Mouse (Mus musculus): ENCODE measurements around the gene Egln1.

DNA sequence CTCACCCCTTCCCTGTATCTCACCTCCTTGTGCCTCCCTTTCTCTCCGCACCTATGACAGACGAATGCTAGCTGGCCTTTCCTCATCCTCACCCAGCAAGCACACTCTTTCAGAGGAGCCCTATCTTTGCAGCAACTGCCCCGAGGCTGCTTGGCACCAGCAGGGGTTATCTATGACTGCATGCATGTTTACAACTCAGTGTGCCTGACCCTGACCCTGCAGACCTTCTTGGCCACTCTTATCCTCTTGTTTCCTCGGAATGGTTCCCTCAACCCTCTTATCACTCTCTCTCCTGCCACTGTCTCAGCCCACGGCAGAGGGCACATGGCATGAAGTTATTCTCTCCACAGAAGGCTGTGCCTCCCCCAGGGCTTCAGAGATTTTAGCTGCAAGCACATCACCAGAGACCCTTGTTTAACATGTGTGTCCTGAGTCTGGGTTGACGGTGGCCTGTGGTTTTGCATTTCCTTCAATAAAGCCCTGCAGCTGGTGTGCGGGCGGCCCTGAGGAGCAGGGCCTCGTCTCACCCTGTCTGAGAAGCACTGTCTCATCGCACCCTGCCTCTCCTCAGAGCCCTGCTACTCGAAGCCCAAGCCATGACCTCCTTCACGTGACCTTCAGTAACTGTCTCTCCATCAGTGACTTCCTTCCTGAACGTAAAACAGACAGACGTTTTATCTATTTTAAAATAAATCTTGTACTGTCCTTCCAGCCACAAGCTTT is 23.4 kb downstream of the Egln1 start:
- TF ChIP-seq CTCF (IDR thresholded peaks at IDR 0.05; ENCODE audit: extremely low read depth, insufficient read depth, low read length): no peak
- TF ChIP-seq POLR2A (IDR thresholded peaks at IDR 0.05; ENCODE audit: extremely low read depth, insufficient read depth, low read length): no peak

Measured in cortical plate, adult 2 months (tissue).